Mouse (Mus musculus) hindbrain, embryonic 12.5 days (tissue): ENCODE data around the gene Col9a3. TPM values are rescaled to one million over a fixed set of nuclear protein-coding genes. Genes with fewer than 3 reads are reported as not detected.

Source experiments
- ATAC-seq: fragments of 200-750 bp; cut with Nextera tagmentation; 2 replicates; pipeline ENCODE4 v1.8.0; 2017; ENCODE audit warnings: moderate TSS enrichment; ENCODE audit not compliant: low FRiP score
- H3K27ac ChIP-seq: fragments of 300-500 bp; sonication (generic); 2 replicates; pipeline ENCODE4 v1.5.1; 2016; ENCODE audit warnings: mild to moderate bottlenecking
- H3K27me3 ChIP-seq: fragments of 300-500 bp; sonication (generic); 2 replicates; pipeline ENCODE4 v1.6.1; 2016; ENCODE audit warnings: mild to moderate bottlenecking
- H3K36me3 ChIP-seq: fragments of 300-500 bp; sonication (generic); 2 replicates; pipeline ENCODE4 v1.6.1; 2016; ENCODE audit warnings: mild to moderate bottlenecking
- H3K4me1 ChIP-seq: fragments of 300-500 bp; sonication (generic); 2 replicates; pipeline ENCODE4 v1.6.1; 2016
- H3K4me2 ChIP-seq: fragments of 300-500 bp; sonication (generic); replicated peaks from 2 replicates; pipeline ENCODE4 v1.6.1; 2016; ENCODE audit warnings: mild to moderate bottlenecking
- H3K4me3 ChIP-seq: fragments of 300-500 bp; sonication (generic); 2 replicates; pipeline ENCODE4 v1.5.1; 2016; ENCODE audit warnings: mild to moderate bottlenecking
- H3K9ac ChIP-seq: fragments of 300-500 bp; sonication (generic); 2 replicates; pipeline ENCODE4 v1.6.1; 2016; ENCODE audit warnings: mild to moderate bottlenecking, moderate library complexity
- H3K9me3 ChIP-seq: fragments of 300-500 bp; sonication (generic); replicated peaks from 2 replicates; pipeline ENCODE4 v1.6.1; 2016; ENCODE audit warnings: mild to moderate bottlenecking
- WGBS: fragments of 180-500 bp; shearing (Covaris S2); methylation state at CpG from one replicate; pipeline ENCODE4 v1.1.7; 2016; 5-methylcytosine and 5-hydroxymethylcytosine counted together
- polyA plus RNA-seq: library from polyadenylated mRNA; unstranded; fragments of >200 nt; fragmentation: Nextera tagmentation; extraction: Ambion mirVana; gene quantifications from 2 replicates; pipeline ENCODE4 v1.2.1, GENCODE M21; 2016

Gene Col9a3
- 171 and 195 TPM in 2 replicates for polyA plus RNA-seq

DNA sequence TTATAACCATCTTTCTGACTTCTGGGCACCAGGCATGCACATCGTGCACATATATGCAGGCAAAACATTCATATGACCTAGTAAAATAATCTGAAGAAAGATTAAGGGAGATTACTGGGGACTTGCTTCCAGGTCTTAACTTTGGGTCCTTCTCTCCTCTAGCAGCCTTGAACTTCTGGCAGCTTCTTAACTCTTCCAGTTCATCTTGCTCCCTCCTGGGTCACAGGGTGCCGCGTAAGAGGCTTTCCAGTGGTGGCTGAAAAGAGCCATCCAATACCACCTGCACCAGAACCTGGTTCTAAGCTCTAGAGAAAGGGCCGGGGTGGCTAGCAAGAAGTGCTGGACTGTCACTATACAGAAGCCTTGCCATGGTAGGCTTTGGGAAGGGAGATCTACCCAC, at the start of gene Col9a3:
Gene Col9a3 (plus strand): TSS at position 301 of the 400 bp plus-strand sequence.
- H3K9me3 ChIP-seq = no peaks in the 10 kb centered on the region

DNA sequence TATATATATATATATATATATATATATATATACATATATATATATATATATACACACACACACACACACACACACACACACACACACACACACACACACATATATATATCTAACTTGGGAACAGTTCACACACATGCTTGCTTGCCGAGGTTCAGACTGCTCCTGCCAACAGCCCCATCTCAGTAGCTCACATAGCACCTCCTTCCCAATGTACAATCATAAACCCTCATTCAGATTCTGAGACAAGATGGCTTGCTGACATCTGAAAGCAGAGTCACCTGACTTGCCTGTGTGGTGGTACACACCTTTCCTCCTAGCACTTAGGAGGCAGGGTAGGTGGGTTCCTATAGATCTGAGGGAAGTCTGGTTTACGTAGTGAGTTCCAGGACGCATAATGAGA, 45.2 kb upstream of the Col9a3 start:
- Histone ChIP-seq H3K27me3 (no peaks in the 10 kb centered on the region), H3K4me3 (no peak overlapping the region), H3K4me2 (no peak overlapping the region), H3K27ac (no peak overlapping the region), H3K4me1 (peaks cover 9% of the 10 kb centered on the region), H3K9ac (no peak overlapping the region), H3K9me3 (no peaks in the 10 kb centered on the region), H3K36me3 (no peaks in the 10 kb centered on the region)
- no peak for ATAC-seq
- WGBS = 82% methylated on average over 3 of the region's 3 CpGs

More for the DNA sequence above, at the start of gene Col9a3:
- Histone ChIP-seq H3K4me2 (peak within 1 kb of the TSS; percentile 60), H3K27me3 (peaks cover 31% of the 10 kb centered on the region), H3K4me3 (peak within 1 kb of the TSS; percentile 40), H3K27ac (peak within 1 kb of the TSS; percentile 64), H3K9ac (peak within 1 kb of the TSS; percentile 55), H3K36me3 (peaks cover 32% of the 10 kb centered on the region), H3K4me1 (peaks cover 25% of the 10 kb centered on the region)
- ATAC-seq = no peak
- 36% methylated on average over 4 of the region's 4 CpGs for WGBS

DNA sequence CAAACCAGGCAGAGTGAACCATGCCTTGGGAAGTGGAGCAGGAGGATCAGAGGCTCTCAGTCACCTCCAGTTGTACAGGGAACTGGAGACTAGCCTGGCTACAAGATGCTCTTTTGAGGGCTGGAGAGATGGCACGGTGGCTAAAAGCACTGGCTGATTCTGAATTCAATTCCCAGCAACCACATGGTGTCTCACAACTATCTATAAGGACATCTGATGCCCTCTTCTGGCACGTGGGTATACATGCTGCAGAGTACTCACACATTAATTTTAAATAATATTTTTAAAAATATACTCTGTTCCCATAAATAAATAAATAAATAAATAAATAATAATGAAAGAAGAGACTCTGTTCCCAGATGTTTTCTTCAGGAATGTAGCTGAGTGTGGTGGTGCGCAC, 42.4 kb upstream of the Col9a3 start:
- Histone ChIP-seq H3K4me2 (no peak overlapping the region), H3K4me1 (no peaks in the 10 kb centered on the region), H3K9me3 (no peaks in the 10 kb centered on the region), H3K36me3 (no peaks in the 10 kb centered on the region), H3K9ac (no peak overlapping the region), H3K27me3 (no peaks in the 10 kb centered on the region), H3K27ac (no peak overlapping the region), H3K4me3 (no peak overlapping the region)
- whole genome bisulfite sequencing = 44% methylated on average over 3 of the region's 3 CpGs
- no peak for ATAC-seq

DNA sequence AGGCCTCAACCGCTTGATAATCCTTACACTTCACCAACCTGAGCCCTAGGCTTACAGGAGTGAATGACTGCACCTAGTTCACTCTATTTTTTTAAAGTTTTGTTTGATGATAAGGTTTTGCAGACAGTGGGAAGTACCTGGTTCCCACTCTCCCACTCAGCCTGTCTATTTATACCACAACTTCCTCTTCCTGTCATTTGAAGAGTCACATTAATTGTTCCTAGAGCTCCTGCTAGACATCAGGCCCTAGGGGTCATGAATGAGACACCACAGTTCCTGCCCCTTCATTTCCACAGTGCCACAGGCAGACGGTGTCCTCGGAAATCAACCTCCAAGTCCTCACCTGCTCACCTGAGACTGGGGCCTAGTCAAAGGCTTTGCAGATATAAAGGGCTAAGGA, 41.1 kb upstream of the Col9a3 start:
- no peaks in the 10 kb centered on the region for H3K27me3 ChIP-seq
- no peak overlapping the region for H3K27ac ChIP-seq
- no peak for ATAC-seq
- no peak overlapping the region for H3K9ac ChIP-seq
- H3K9me3 ChIP-seq = no peaks in the 10 kb centered on the region
- no peak overlapping the region for H3K4me2 ChIP-seq
- no peaks in the 10 kb centered on the region for H3K4me1 ChIP-seq
- H3K4me3 ChIP-seq = no peak overlapping the region
- no peaks in the 10 kb centered on the region for H3K36me3 ChIP-seq
- WGBS = 89% methylated on average over 3 of the region's 3 CpGs

DNA sequence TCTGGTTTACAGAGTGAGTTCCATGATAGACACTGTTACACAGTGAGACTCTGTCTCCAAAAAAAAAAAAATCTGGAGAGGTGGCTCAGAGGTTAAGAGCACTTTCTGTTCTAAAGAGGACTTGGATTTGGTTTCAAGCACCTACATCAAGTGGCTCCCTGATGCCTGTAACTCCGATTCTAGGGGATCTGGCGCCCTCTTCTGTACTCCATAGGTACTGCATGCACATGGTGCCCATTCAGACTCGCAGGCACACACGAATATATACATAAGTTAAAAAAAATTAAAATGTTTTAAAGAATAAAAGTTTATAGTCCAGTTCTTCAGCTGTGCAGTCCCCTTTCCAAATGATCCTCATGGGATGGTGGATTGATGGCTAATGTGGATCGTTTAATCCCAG, 37.3 kb upstream of the Col9a3 start:
- 52% methylated on average over 5 of the region's 5 CpGs for WGBS
- Histone ChIP-seq H3K27ac (no peak overlapping the region), H3K9me3 (no peaks in the 10 kb centered on the region), H3K36me3 (no peaks in the 10 kb centered on the region), H3K4me1 (peaks cover 12% of the 10 kb centered on the region), H3K4me3 (no peak overlapping the region), H3K27me3 (peaks cover 6% of the 10 kb centered on the region; the same call in 1 of the 2 replicates), H3K4me2 (no peak overlapping the region), H3K9ac (no peak overlapping the region)
- no peak for ATAC-seq

DNA sequence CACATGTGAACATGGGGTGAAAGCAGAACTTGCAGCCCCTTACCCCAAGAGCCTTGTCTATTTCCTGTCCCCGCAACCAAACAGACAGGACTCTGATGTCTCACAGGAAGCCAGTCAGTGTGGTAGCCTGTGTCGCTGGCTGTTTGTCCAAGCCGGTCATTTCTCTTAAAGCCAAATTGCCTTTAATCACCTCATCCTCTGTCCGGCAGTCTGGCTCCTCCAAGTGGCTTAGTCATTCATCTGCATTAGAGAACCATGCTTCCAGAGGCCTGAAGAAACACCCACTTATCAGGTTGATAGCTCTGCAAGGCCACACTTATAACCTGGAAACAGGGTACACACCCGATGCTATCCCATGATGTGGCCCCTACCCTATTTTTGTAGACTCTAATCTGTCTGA, 35.4 kb upstream of the Col9a3 start:
- H3K4me3 ChIP-seq = no peak overlapping the region
- peaks cover 6% of the 10 kb centered on the region; the same call in 1 of the 2 replicates for H3K27me3 ChIP-seq
- no peaks in the 10 kb centered on the region for H3K9me3 ChIP-seq
- H3K27ac ChIP-seq = no peak overlapping the region
- H3K4me2 ChIP-seq = no peak overlapping the region
- whole genome bisulfite sequencing = 69% methylated on average over 5 of the region's 5 CpGs
- peaks cover 12% of the 10 kb centered on the region for H3K4me1 ChIP-seq
- no peaks in the 10 kb centered on the region for H3K36me3 ChIP-seq
- H3K9ac ChIP-seq = no peak overlapping the region
- no peak for ATAC-seq

DNA sequence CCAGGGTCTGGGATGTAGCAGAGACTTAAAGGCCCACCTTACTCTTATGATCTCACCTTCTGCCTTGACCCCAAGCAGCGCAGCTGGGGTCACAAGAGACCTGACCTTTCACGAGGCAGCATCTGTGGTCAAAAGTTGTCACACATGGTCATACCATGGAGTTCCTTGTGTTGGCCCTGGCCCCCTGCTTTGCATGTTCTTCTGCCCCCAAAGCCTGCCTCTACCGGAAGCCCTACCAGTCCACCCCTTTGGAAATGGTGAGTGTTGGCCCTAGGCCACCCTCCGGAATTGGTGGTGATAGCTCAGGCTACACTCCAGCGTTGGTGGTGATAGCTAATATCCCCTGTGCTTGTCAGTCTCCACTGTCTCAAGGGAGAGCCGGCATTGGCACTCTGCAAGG, 34.3 kb upstream of the Col9a3 start:
- H3K27ac ChIP-seq = peak overlapping the region; percentile 62
- H3K9ac ChIP-seq = no peak overlapping the region
- H3K4me1 ChIP-seq = peaks cover 12% of the 10 kb centered on the region
- 54% methylated on average over 6 of the region's 6 CpGs for WGBS
- peak; percentile 54; the same call in 1 of the 2 replicates for ATAC-seq
- no peak overlapping the region for H3K4me3 ChIP-seq
- no peaks in the 10 kb centered on the region for H3K9me3 ChIP-seq
- no peaks in the 10 kb centered on the region for H3K36me3 ChIP-seq
- peaks cover 6% of the 10 kb centered on the region; the same call in 1 of the 2 replicates for H3K27me3 ChIP-seq
- H3K4me2 ChIP-seq = no peak overlapping the region

DNA sequence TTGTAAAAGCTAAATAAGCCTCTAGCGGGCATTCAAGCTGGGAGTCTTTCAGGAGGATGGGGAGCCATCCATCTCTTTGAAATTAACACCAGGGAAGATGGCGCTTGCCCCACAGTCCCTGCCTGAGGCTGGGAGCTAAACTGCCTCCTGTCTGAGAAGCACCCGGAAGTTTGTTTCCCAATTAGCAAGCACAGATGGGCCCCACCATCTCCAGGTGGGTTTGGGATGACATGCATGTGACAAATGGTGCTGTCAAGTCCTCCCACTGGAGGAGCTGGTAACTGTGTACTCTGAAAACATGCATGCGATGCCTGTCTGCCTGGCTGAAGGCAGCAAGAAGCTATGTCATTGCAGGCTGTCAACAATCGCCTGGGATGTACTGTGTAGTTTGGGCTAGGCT, 33.7 kb upstream of the Col9a3 start:
- no peak overlapping the region for H3K4me2 ChIP-seq
- no peaks in the 10 kb centered on the region for H3K36me3 ChIP-seq
- H3K27ac ChIP-seq = peak overlapping the region; percentile 62; the same call in 1 of the 2 replicates
- no peak overlapping the region for H3K9ac ChIP-seq
- peaks cover 12% of the 10 kb centered on the region for H3K4me1 ChIP-seq
- ATAC-seq = peak; percentile 60; the same call in 1 of the 2 replicates
- H3K27me3 ChIP-seq = peaks cover 6% of the 10 kb centered on the region; the same call in 1 of the 2 replicates
- H3K4me3 ChIP-seq = no peak overlapping the region
- 28% methylated on average over 5 of the region's 5 CpGs for WGBS
- no peaks in the 10 kb centered on the region for H3K9me3 ChIP-seq

DNA sequence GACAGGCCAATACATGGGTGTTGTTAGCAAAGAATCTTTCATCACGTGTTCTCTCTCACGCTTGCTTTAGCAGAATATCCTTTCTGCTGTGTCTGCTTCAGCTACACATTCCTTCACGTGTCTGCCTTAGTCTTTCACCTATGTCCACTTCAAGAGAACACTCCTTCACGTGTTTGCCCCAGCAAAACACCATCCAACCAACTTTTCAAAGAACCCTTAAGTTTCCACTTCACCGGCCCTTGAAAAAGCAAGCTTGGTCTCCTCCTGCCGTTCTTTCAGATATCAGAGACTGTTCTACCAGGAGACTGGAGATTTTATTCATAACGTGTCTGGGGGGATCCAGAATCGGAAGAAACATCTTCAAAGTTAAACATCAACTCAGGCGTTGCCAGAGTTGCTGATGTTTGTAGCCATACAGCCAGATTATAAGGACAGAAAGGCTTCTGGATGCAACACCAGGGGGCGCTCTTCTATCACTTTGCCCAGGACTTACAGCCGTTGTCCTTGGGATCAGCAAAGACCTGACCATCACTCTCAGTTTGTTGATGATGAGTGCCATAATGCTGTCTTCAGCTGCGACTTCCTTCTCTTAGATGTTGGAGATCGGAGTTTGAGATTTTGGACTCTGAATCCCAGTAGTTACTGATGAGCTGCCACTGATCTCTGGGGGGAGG, 31.2 kb upstream of the Col9a3 start:
- Histone ChIP-seq H3K27me3 (peaks cover 14% of the 10 kb centered on the region), H3K9ac (no peak overlapping the region), H3K4me1 (peaks cover 19% of the 10 kb centered on the region), H3K4me3 (no peak overlapping the region), H3K36me3 (no peaks in the 10 kb centered on the region), H3K4me2 (no peak overlapping the region), H3K9me3 (no peaks in the 10 kb centered on the region), H3K27ac (no peak overlapping the region)
- no peak for ATAC-seq
- 37% methylated on average over 13 of the region's 13 CpGs for WGBS

DNA sequence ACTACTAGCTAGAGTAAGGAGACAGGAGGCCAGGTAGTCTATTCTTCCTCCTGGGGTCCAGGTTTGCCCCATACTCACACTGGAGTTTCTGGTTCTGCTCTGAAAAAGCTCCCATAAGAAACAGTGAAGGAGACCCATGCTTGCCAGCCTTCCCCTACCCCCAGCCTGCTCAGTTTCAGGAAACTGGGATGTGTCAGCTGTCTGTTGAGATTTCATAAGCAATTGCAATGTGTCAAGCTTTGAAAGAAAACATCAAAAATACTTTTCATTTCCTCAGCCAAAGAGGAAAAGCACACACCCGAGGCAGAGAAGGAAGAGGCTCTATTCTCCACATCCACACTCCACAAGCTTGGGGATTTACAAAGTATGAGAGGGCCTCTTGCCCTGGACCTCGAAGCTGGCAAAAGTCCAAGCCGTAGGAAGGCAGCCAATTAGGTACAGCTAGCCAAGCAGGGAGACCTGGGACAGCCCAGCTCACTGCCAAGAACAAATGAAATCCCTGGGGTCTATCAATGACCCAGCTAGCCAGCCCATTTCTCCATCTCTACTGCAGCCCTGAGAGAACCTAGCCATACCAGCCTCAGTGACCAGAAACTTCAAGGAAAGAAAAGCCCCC, 28.5 kb upstream of the Col9a3 start:
- no peak for ATAC-seq
- 56% methylated on average over 3 of the region's 3 CpGs for WGBS
- H3K27me3 ChIP-seq = peaks cover 8% of the 10 kb centered on the region
- H3K4me1 ChIP-seq = peaks cover 7% of the 10 kb centered on the region; the same call in 1 of the 2 replicates
- H3K36me3 ChIP-seq = no peaks in the 10 kb centered on the region
- H3K4me2 ChIP-seq = no peak overlapping the region
- no peak overlapping the region for H3K4me3 ChIP-seq
- no peak overlapping the region for H3K9ac ChIP-seq
- no peaks in the 10 kb centered on the region for H3K9me3 ChIP-seq
- H3K27ac ChIP-seq = no peak overlapping the region

DNA sequence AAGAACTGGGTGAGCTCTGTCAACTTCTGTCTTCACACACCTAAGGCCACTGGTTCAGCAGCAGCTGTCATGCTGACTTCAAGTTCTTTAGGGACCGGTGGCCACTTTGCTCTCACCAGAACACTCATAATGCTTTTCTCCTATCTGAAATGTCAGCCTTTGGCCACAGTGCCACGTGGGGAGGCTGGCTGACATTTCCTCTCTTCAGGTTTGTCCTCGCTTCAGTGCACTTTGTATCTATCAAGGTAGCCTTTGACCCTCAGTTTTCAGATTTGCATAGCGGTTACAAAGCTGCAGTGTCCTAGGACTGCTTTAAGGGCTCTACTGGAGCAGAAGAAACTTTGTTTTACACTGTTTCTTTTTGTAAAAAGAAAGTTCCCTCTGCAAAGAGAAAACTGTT, 21.1 kb upstream of the Col9a3 start:
- no peaks in the 10 kb centered on the region for H3K36me3 ChIP-seq
- H3K4me3 ChIP-seq = no peak overlapping the region
- no peak for ATAC-seq
- H3K9me3 ChIP-seq = no peaks in the 10 kb centered on the region
- no peak overlapping the region for H3K9ac ChIP-seq
- no peak overlapping the region for H3K27ac ChIP-seq
- WGBS = 35% methylated on average over 4 of the region's 4 CpGs
- H3K27me3 ChIP-seq = peaks cover 9% of the 10 kb centered on the region; the same call in 1 of the 2 replicates
- no peaks in the 10 kb centered on the region for H3K4me1 ChIP-seq
- no peak overlapping the region for H3K4me2 ChIP-seq

DNA sequence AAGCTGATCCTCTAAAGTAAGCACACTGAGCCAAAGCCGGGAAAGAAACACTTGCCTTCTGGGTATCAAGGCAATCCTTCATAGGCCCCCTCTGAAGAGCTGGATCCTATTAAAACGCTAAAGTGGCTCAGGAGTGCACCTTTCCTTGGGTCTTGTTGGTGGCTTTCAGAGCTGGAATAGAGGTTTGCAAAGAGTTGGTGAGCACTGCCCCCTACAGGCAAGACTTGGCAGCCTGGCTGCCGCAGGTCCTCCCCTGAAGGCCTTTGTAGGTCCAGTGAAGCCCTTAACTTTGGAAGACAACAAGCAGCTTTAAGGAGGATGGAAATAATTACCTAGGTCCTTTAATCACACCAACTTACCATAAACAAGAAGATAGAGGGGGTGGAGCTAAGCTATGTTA, 18.9 kb upstream of the Col9a3 start:
- 3% methylated on average over 3 of the region's 3 CpGs for WGBS
- H3K4me2 ChIP-seq = no peak overlapping the region
- peaks cover 9% of the 10 kb centered on the region; the same call in 1 of the 2 replicates for H3K27me3 ChIP-seq
- no peak overlapping the region for H3K4me3 ChIP-seq
- no peak overlapping the region for H3K27ac ChIP-seq
- no peaks in the 10 kb centered on the region for H3K9me3 ChIP-seq
- no peak for ATAC-seq
- H3K9ac ChIP-seq = no peak overlapping the region
- H3K36me3 ChIP-seq = no peaks in the 10 kb centered on the region
- peaks cover 7% of the 10 kb centered on the region for H3K4me1 ChIP-seq

DNA sequence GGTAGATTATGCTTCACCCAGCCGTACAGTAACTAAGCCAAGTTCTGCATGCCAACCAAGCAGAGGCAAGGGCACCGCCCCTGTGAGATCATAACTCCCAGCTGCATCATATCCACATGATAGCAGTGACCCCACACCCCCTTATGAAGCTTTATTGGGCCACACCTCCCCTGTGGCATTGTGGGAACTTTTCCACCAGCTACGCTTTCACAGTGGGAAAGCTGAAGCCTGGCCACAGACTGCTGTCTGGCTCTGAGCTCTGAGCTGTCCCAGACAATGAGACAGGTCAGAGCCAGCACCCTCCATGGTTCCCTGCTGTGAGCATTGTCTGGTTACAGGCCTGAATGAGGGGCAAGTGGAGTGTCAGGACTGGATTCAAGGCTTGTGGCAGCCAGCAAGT, 16.6 kb upstream of the Col9a3 start, which contains the start of gene Mrgbp:
Gene Mrgbp (plus strand): TSS at position 303 of the 400 bp plus-strand sequence.
- Histone ChIP-seq H3K27me3 (peaks cover 8% of the 10 kb centered on the region; the same call in 1 of the 2 replicates), H3K4me2 (no peak within 1 kb of the TSS), H3K36me3 (peaks cover 15% of the 10 kb centered on the region), H3K27ac (no peak within 1 kb of the TSS), H3K4me1 (peaks cover 21% of the 10 kb centered on the region), H3K9me3 (no peaks in the 10 kb centered on the region), H3K4me3 (no peak within 1 kb of the TSS), H3K9ac (no peak within 1 kb of the TSS)
- ATAC-seq = no peak
- 76% methylated on average over 3 of the region's 3 CpGs for WGBS
